Mouse (Mus musculus) ES-Bruce4 (cell line): Measurements from ENCODE around the gene Apol9b. TPM values are rescaled to one million over a fixed set of nuclear protein-coding genes. Genes with fewer than 3 reads are reported as not detected.
A peak's percentile ranks its signal among the peaks of the same experiment; 100 is the strongest.

Experiments used
- H3K27ac ChIP-seq: 2 replicates; pipeline ENCODE4 v1.5.1; 2012; ENCODE audit warnings: low read length, inconsistent platforms; ENCODE audit not compliant: insufficient read depth
- H3K27me3 ChIP-seq: 2 replicates; pipeline ENCODE4 v1.6.1; 2012; ENCODE audit warnings: mild to moderate bottlenecking, low read length, inconsistent platforms; ENCODE audit not compliant: control insufficient read depth, poor library complexity, insufficient read depth, severe bottlenecking
- H3K36me3 ChIP-seq: 2 replicates; pipeline ENCODE4 v1.6.1; 2012; ENCODE audit warnings: inconsistent platforms, mild to moderate bottlenecking, low read length, moderate library complexity; ENCODE audit not compliant: control insufficient read depth, poor library complexity, insufficient read depth, severe bottlenecking
- H3K4me1 ChIP-seq: one replicate; pipeline ENCODE4 v1.8.1; 2011; ENCODE audit warnings: low read length; ENCODE audit not compliant: control insufficient read depth, insufficient read depth
- H3K4me3 ChIP-seq: 2 replicates; pipeline ENCODE4 v1.5.1; 2011; ENCODE audit warnings: low read depth, mild to moderate bottlenecking, low read length
- H3K9ac ChIP-seq: 2 replicates; pipeline ENCODE4 v1.6.1; 2012; ENCODE audit warnings: low read depth, mild to moderate bottlenecking, inconsistent platforms; ENCODE audit not compliant: poor library complexity, severe bottlenecking
- H3K9me3 ChIP-seq: replicated peaks from 2 replicates; pipeline ENCODE4 v1.6.1; 2012; ENCODE audit warnings: mild to moderate bottlenecking, low read length, inconsistent platforms; ENCODE audit not compliant: control insufficient read depth, poor library complexity, insufficient read depth, severe bottlenecking
- CTCF ChIP-seq: IDR thresholded peaks from one replicate; pipeline ENCODE4 v1.8.1; 2011; ENCODE audit warnings: low read depth, low read length
- EP300 ChIP-seq: IDR thresholded peaks from 2 replicates; pipeline ENCODE4 v1.6.1; 2011; ENCODE audit warnings: low read depth, low read length; ENCODE audit not compliant: insufficient read depth
- POLR2A ChIP-seq: IDR thresholded peaks from one replicate; pipeline ENCODE4 v1.8.1; 2011; ENCODE audit warnings: low read length; ENCODE audit not compliant: insufficient read depth
- polyA plus RNA-seq: library from polyadenylated mRNA; stranded (reverse); fragments of >200 nt; gene quantifications from 2 replicates; pipeline ENCODE4 v1.2.4, GENCODE M21; 2011; ENCODE audit warnings: low read depth; ENCODE audit not compliant: missing spikeins, insufficient read depth, insufficient read length

Gene Apol9b
- polyA plus RNA-seq, 1 experiment, result not detected

- H3K27ac ChIP-seq, result no peak overlapping the region
- no peak overlapping the region for H3K4me3 ChIP-seq
- no peaks in the 10 kb centered on the region for H3K27me3 ChIP-seq
- H3K9ac ChIP-seq, result no peak overlapping the region
- H3K36me3 ChIP-seq, result peaks cover 79% of the 10 kb centered on the region
- no peaks in the 10 kb centered on the region for H3K9me3 ChIP-seq
- H3K4me1 ChIP-seq, result no peaks in the 10 kb centered on the region
- TF ChIP-seq EP300, result no peak
- no peak for TF ChIP-seq CTCF
- no peak for TF ChIP-seq POLR2A
Measured at GRCm38 (mm10) chr15:77774303-77774702, 45.5 kb downstream of the Apol9b start.

DNA sequence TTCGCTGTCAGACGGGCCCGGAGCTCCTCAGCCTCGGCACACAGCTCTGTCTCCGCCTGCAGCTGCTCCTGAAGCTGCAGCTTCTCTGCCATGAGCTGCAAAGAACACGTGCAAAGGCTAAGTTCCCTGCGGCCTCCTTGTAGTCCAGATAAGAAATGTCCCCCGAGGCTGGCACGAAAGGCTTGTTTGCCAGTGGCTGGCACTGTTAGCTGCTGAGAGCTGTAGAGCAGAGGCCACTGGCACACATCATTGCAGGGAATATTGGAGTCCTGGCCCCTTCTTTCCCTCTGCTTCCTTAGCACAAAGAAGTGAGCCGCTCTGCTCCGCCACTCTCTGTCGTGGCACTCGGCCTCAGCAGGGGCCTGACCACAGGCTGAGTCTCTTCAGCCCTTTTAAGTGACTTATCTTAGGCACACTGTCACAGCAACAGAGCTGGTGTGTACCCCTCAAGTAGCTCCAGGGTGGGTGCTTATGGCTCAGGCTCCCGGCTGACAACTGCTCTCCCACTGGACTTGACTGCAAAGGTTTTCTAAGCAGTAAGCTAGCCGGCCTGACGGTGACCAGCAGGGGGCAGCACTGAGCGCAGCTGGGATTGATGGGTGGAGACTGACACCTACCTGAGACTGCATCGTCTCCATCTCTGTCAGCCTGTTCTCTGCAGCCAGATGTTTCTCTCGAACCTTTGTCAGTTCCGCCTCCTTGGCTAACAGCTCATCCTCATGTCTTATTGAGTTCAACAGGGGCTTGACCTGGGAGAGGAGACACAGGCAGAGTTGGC, 46.5 kb downstream of the Apol9b start:
- no peak overlapping the region for H3K4me3 ChIP-seq
- peaks cover 70% of the 10 kb centered on the region for H3K36me3 ChIP-seq
- H3K27ac ChIP-seq, result no peak overlapping the region
- H3K27me3 ChIP-seq, result no peaks in the 10 kb centered on the region
- no peaks in the 10 kb centered on the region for H3K9me3 ChIP-seq
- H3K4me1 ChIP-seq, result no peaks in the 10 kb centered on the region
- no peak for TF ChIP-seq EP300
- no peak for TF ChIP-seq POLR2A
- peak; percentile 99 for TF ChIP-seq CTCF
- no peak overlapping the region for H3K9ac ChIP-seq

DNA sequence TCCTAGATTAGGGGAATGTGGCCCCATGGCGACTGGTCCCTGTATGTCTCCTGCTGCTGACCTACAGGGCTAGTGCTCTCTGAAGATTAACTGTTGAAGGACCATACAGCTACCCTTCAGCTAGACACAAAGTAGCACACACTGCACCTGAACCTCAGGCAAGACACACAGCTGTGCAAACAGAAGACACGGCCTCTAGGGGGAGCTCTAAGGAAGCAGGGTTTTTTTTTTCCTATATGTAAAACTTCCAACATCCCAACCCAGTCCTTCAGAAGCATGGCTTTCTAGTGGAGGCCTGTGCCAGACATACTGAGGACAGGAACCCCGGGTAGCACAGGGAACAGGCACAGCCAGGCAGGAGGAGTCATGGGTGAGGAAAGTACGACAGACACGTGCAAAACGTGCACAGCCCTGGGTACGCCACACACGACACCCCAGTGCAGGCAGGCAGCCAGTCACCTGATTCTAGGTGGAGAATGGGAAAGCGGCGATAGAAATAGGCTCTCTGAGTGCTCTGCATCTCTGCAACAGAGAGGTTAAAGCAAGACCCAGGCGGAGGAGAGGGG, 53.7 kb downstream of the Apol9b start:
- Histone ChIP-seq H3K4me3 (no peak overlapping the region), H3K27ac (no peak overlapping the region), H3K9me3 (no peaks in the 10 kb centered on the region), H3K36me3 (peaks cover 66% of the 10 kb centered on the region), H3K4me1 (no peaks in the 10 kb centered on the region), H3K27me3 (no peaks in the 10 kb centered on the region), H3K9ac (no peak overlapping the region)
- TF ChIP-seq EP300 (no peak), CTCF (peak; percentile 49)

DNA sequence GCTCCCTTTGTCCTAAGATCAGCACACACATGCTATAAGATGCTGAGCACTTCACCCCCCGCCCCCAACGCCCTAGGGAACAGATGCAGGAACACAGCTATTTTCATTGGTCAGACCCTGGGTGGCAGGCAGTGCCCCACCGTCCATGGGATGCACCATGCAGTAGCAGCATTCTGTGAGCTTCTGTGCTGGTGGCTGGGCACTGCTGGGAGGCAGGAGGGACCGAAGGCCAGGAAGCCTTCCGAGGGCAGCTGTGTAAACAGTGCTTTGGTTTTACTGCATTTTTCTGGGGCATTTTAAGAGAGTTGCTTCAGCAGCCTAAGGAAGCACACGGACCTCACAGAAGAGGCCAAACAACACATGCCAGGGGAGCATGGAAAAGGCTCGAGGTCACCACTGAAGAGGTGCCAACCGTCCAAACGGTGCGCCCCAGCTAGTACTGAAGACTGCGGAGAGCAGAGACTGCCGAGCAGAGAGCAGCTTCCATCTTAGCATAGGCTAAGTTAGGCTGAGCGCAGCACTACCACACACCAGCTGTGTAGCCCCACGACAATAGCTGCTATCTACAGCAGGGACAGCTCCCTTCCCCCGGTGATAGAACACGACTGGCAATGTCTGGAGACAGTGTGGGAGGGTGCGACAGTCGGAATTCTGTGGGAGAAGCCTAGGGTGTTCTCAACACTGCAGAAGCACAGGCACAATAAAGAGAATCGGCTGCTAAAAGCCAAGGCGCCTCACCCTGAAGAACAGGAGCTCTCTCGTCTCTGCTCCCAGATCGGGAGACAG, 55.4 kb downstream of the Apol9b start:
- Histone ChIP-seq H3K27ac (no peak overlapping the region), H3K4me1 (no peaks in the 10 kb centered on the region), H3K36me3 (peaks cover 62% of the 10 kb centered on the region), H3K4me3 (no peak overlapping the region), H3K27me3 (no peaks in the 10 kb centered on the region), H3K9me3 (no peaks in the 10 kb centered on the region), H3K9ac (no peak overlapping the region)
- no peak for TF ChIP-seq EP300

GRCm38 (mm10) chr15:77785807-77786206, 57.0 kb downstream of the Apol9b start:
- Histone ChIP-seq H3K9ac (no peak overlapping the region), H3K4me1 (no peaks in the 10 kb centered on the region), H3K27ac (no peak overlapping the region), H3K36me3 (peaks cover 73% of the 10 kb centered on the region), H3K27me3 (no peaks in the 10 kb centered on the region), H3K4me3 (no peak overlapping the region), H3K9me3 (no peaks in the 10 kb centered on the region)
- no peak for TF ChIP-seq EP300
- TF ChIP-seq POLR2A, result no peak
- TF ChIP-seq CTCF, result no peak

Other genes starting within 250 kb of the Apol9b start
- gene Apol11a, start 220.8 kb upstream of the Apol9b start, polyA plus RNA-seq, result not detected in 2 replicates
- not detected in 2 replicates for gene Apol7c, start 195.7 kb upstream of the Apol9b start, polyA plus RNA-seq
- gene 1700025B11Rik, start 167.1 kb upstream of the Apol9b start, polyA plus RNA-seq, result not detected in 2 replicates
- gene Apol10b, start 132.9 kb upstream of the Apol9b start, polyA plus RNA-seq, result not detected in 2 replicates
- not detected in 2 replicates for gene Gm36245, start 129.8 kb upstream of the Apol9b start, polyA plus RNA-seq
- not detected in 2 replicates for gene Apol11b, start 85.8 kb upstream of the Apol9b start, polyA plus RNA-seq
- gene Apol7e, start 30.2 kb upstream of the Apol9b start, polyA plus RNA-seq, result 0.54 TPM in 1 of 2 replicates, not detected in the other
- gene Apol8, start 28.0 kb downstream of the Apol9b start, polyA plus RNA-seq, result 1.4 and 1.9 TPM in 2 replicates
- 584 and 601 TPM in 2 replicates for gene Myh9, start 113.1 kb downstream of the Apol9b start, polyA plus RNA-seq
- gene Txn2, start 200.0 kb downstream of the Apol9b start, polyA plus RNA-seq, result 167 and 174 TPM in 2 replicates
- 10.1 and 10.9 TPM in 2 replicates for gene Foxred2, start 227.7 kb downstream of the Apol9b start, polyA plus RNA-seq
- gene Eif3d, start 241.8 kb downstream of the Apol9b start, polyA plus RNA-seq, result 357 and 409 TPM in 2 replicates